Mouse (Mus musculus) spleen, postnatal 36 days (tissue): ENCODE measurements at regions not wholly inside any gene's neighbourhood (a gene's known extent, or its start where the extent isn't known, plus 50 kb on each side); places are given as distances from the start of the nearest gene placed in this dataset.

Experiments
- DNase-seq, 2 experiments: peaks; one replicate each; pipeline ENCODE4 v3.0.0; 2022; ENCODE audit warnings: low spot score in 2 of 2, mixed read lengths in 1 of 2

- no peak for DNase-seq
Observed at GRCm38 (mm10) chr2:12815339-12815738, 108.5 kb upstream of the Pter start.

GRCm38 (mm10) chr2:12825902-12826301 is 97.9 kb upstream of the Pter start:
- no peak for DNase-seq

- DNase-seq = no peak
Observed at GRCm38 (mm10) chr2:12833579-12833978, 90.3 kb upstream of the Pter start.

- no peak for DNase-seq
Observed at GRCm38 (mm10) chr2:12866543-12866942, 57.3 kb upstream of the Pter start.

GRCm38 (mm10) chr2:12868772-12869171 is 55.1 kb upstream of the Pter start:
- DNase-seq = no peak
